Mouse (Mus musculus) midbrain, embryonic 13.5 days (tissue): Measurements from ENCODE around the gene Smg7. TPM values are rescaled to one million over a fixed set of nuclear protein-coding genes. Genes with fewer than 3 reads are reported as not detected.

Experiments
- ATAC-seq: fragments of 200-750 bp; cut with Nextera tagmentation; 2 replicates; pipeline ENCODE4 v1.8.0; 2017; ENCODE audit warnings: mild to moderate bottlenecking, moderate TSS enrichment, moderate library complexity
- H3K27ac ChIP-seq: fragments of 300-500 bp; sonication (generic); 2 replicates; pipeline ENCODE4 v1.5.1; 2015; ENCODE audit warnings: inconsistent platforms, mild to moderate bottlenecking, moderate library complexity
- H3K27me3 ChIP-seq: fragments of 300-500 bp; sonication (generic); 2 replicates; pipeline ENCODE4 v1.6.1; 2015; ENCODE audit warnings: mild to moderate bottlenecking, inconsistent platforms
- H3K36me3 ChIP-seq: fragments of 300-500 bp; sonication (generic); 2 replicates; pipeline ENCODE4 v1.6.1; 2015; ENCODE audit warnings: mild to moderate bottlenecking, inconsistent platforms
- H3K4me1 ChIP-seq: fragments of 300-500 bp; sonication (generic); replicated peaks from 2 replicates; pipeline ENCODE4 v1.6.1; 2015; ENCODE audit warnings: inconsistent platforms
- H3K4me2 ChIP-seq: fragments of 300-500 bp; sonication (generic); replicated peaks from 2 replicates; pipeline ENCODE4 v1.6.1; 2015; ENCODE audit warnings: moderate library complexity, mild to moderate bottlenecking, inconsistent platforms
- H3K4me3 ChIP-seq: fragments of 300-500 bp; sonication (generic); replicated peaks from 2 replicates; pipeline ENCODE4 v1.5.1; 2015; ENCODE audit warnings: mild to moderate bottlenecking, inconsistent platforms
- H3K9ac ChIP-seq: fragments of 300-500 bp; sonication (generic); replicated peaks from 2 replicates; pipeline ENCODE4 v1.6.1; 2015; ENCODE audit warnings: mild to moderate bottlenecking, inconsistent platforms
- H3K9me3 ChIP-seq: fragments of 300-500 bp; sonication (generic); 2 replicates; pipeline ENCODE4 v1.6.1; 2016; ENCODE audit warnings: mild to moderate bottlenecking, inconsistent platforms
- WGBS: fragments of 180-500 bp; shearing (Covaris S2); methylation state at CpG from one replicate; pipeline ENCODE4 v1.1.7; 2015; 5-methylcytosine and 5-hydroxymethylcytosine counted together
- polyA plus RNA-seq: library from polyadenylated mRNA; unstranded; fragments of >200 nt; fragmentation: Nextera tagmentation; extraction: Ambion mirVana; gene quantifications from 2 replicates; pipeline ENCODE4 v1.2.1, GENCODE M21; 2015

The Smg7 gene
- polyA plus RNA-seq, result 36.5 and 36.9 TPM in 2 replicates

GRCm38 (mm10) chr1:152901765-152902664 is at the start of gene Smg7:
TSS of gene Smg7 (minus strand) at chr1:152902646.
- under 1% methylated on average over 69 of the region's 93 CpGs for WGBS
- H3K27ac ChIP-seq, result peak within 1 kb of the TSS; percentile 99
- peaks cover 20% of the 10 kb centered on the region for H3K4me1 ChIP-seq
- peak within 1 kb of the TSS; percentile 89 for H3K4me3 ChIP-seq
- no peaks in the 10 kb centered on the region for H3K27me3 ChIP-seq
- ATAC-seq, result peak; percentile 62
- H3K36me3 ChIP-seq, result no peaks in the 10 kb centered on the region
- peak within 1 kb of the TSS; percentile 87 for H3K4me2 ChIP-seq
- H3K9ac ChIP-seq, result peak within 1 kb of the TSS; percentile 91
- no peaks in the 10 kb centered on the region for H3K9me3 ChIP-seq

- H3K27me3 ChIP-seq, result no peaks in the 10 kb centered on the region; the same call in 1 of the 2 replicates
- 55% methylated on average over 4 of the region's 4 CpGs for WGBS
- H3K36me3 ChIP-seq, result no peaks in the 10 kb centered on the region
- H3K4me3 ChIP-seq, result no peak overlapping the region
- no peaks in the 10 kb centered on the region for H3K9me3 ChIP-seq
- H3K27ac ChIP-seq, result no peak overlapping the region
- no peak for ATAC-seq
- H3K4me2 ChIP-seq, result no peak overlapping the region
- no peak overlapping the region for H3K9ac ChIP-seq
- no peaks in the 10 kb centered on the region for H3K4me1 ChIP-seq
These were observed 40.5 kb upstream of the Smg7 start for GRCm38 (mm10) chr1:152942977-152943376.

GRCm38 (mm10) chr1:152936365-152936764 is 33.9 kb upstream of the Smg7 start:
- H3K27ac ChIP-seq, result no peak overlapping the region
- H3K27me3 ChIP-seq, result no peaks in the 10 kb centered on the region; the same call in 1 of the 2 replicates
- H3K9me3 ChIP-seq, result no peaks in the 10 kb centered on the region
- H3K4me2 ChIP-seq, result no peak overlapping the region
- no peak overlapping the region for H3K9ac ChIP-seq
- no peak for ATAC-seq
- no peaks in the 10 kb centered on the region for H3K36me3 ChIP-seq
- 79% methylated on average over 5 of the region's 5 CpGs for WGBS
- no peak overlapping the region for H3K4me3 ChIP-seq
- no peaks in the 10 kb centered on the region for H3K4me1 ChIP-seq

- Histone ChIP-seq H3K4me2 (no peak overlapping the region), H3K36me3 (no peaks in the 10 kb centered on the region), H3K4me1 (no peaks in the 10 kb centered on the region), H3K27ac (no peak overlapping the region), H3K27me3 (no peaks in the 10 kb centered on the region; the same call in 1 of the 2 replicates), H3K9me3 (no peaks in the 10 kb centered on the region), H3K9ac (no peak overlapping the region), H3K4me3 (no peak overlapping the region)
- 46% methylated on average over 6 of the region's 6 CpGs for WGBS
- no peak for ATAC-seq
These were observed 33.0 kb upstream of the Smg7 start for GRCm38 (mm10) chr1:152935476-152935875.

GRCm38 (mm10) chr1:152933962-152934361 is 31.5 kb upstream of the Smg7 start:
- Histone ChIP-seq H3K9me3 (no peaks in the 10 kb centered on the region), H3K36me3 (no peaks in the 10 kb centered on the region), H3K27ac (no peak overlapping the region), H3K9ac (no peak overlapping the region), H3K4me1 (no peaks in the 10 kb centered on the region), H3K4me3 (no peak overlapping the region), H3K27me3 (no peaks in the 10 kb centered on the region; the same call in 1 of the 2 replicates), H3K4me2 (no peak overlapping the region)
- WGBS, result 61% methylated on average over 11 of the region's 11 CpGs
- ATAC-seq, result no peak

- no peaks in the 10 kb centered on the region for H3K27me3 ChIP-seq
- WGBS, result 92% methylated on average over 3 of the region's 3 CpGs
- no peak overlapping the region for H3K27ac ChIP-seq
- H3K4me2 ChIP-seq, result no peak overlapping the region
- ATAC-seq, result no peak
- no peaks in the 10 kb centered on the region for H3K9me3 ChIP-seq
- no peak overlapping the region for H3K9ac ChIP-seq
- no peaks in the 10 kb centered on the region for H3K4me1 ChIP-seq
- no peaks in the 10 kb centered on the region for H3K36me3 ChIP-seq
- no peak overlapping the region for H3K4me3 ChIP-seq
These were observed 19.3 kb upstream of the Smg7 start for GRCm38 (mm10) chr1:152921786-152922185.

- Histone ChIP-seq H3K4me1 (no peaks in the 10 kb centered on the region), H3K9me3 (no peaks in the 10 kb centered on the region), H3K27ac (no peak overlapping the region), H3K4me3 (no peak overlapping the region), H3K27me3 (no peaks in the 10 kb centered on the region), H3K36me3 (no peaks in the 10 kb centered on the region), H3K4me2 (no peak overlapping the region), H3K9ac (no peak overlapping the region)
- 80% methylated on average over 4 of the region's 4 CpGs for WGBS
- ATAC-seq, result no peak
These were observed 15.2 kb upstream of the Smg7 start for GRCm38 (mm10) chr1:152917626-152918025.

- WGBS, result 91% methylated on average over 5 of the region's 5 CpGs
- H3K36me3 ChIP-seq, result no peaks in the 10 kb centered on the region
- H3K27ac ChIP-seq, result no peak overlapping the region
- no peaks in the 10 kb centered on the region for H3K27me3 ChIP-seq
- H3K9ac ChIP-seq, result no peak overlapping the region
- no peaks in the 10 kb centered on the region for H3K4me1 ChIP-seq
- H3K9me3 ChIP-seq, result no peaks in the 10 kb centered on the region
- no peak for ATAC-seq
- H3K4me3 ChIP-seq, result no peak overlapping the region
- no peak overlapping the region for H3K4me2 ChIP-seq
These were observed 14.5 kb upstream of the Smg7 start for GRCm38 (mm10) chr1:152916936-152917335.

GRCm38 (mm10) chr1:152915766-152916165 is 13.3 kb upstream of the Smg7 start:
- Histone ChIP-seq H3K27me3 (no peaks in the 10 kb centered on the region), H3K9ac (no peak overlapping the region), H3K9me3 (no peaks in the 10 kb centered on the region), H3K4me1 (no peaks in the 10 kb centered on the region), H3K4me3 (no peak overlapping the region), H3K36me3 (no peaks in the 10 kb centered on the region), H3K4me2 (no peak overlapping the region), H3K27ac (no peak overlapping the region)
- no peak for ATAC-seq
- WGBS, result 16% methylated on average over 5 of the region's 5 CpGs

- ATAC-seq, result no peak
- no peaks in the 10 kb centered on the region for H3K4me1 ChIP-seq
- H3K9me3 ChIP-seq, result no peaks in the 10 kb centered on the region
- no peaks in the 10 kb centered on the region for H3K27me3 ChIP-seq
- WGBS, result 83% methylated on average over 6 of the region's 6 CpGs
- no peak overlapping the region for H3K4me3 ChIP-seq
- no peaks in the 10 kb centered on the region for H3K36me3 ChIP-seq
- H3K9ac ChIP-seq, result no peak overlapping the region
- H3K27ac ChIP-seq, result no peak overlapping the region
- H3K4me2 ChIP-seq, result no peak overlapping the region
These were observed 11.3 kb upstream of the Smg7 start for GRCm38 (mm10) chr1:152913483-152914460.

GRCm38 (mm10) chr1:152904469-152904868 is 2.0 kb upstream of the Smg7 start:
- H3K4me3 ChIP-seq, result peak overlapping the region; percentile 37
- ATAC-seq, result peak; percentile 32; the same call in 1 of the 2 replicates
- H3K27me3 ChIP-seq, result no peaks in the 10 kb centered on the region
- H3K9ac ChIP-seq, result peak overlapping the region; percentile 28; the same call in 1 of the 2 replicates
- H3K4me2 ChIP-seq, result peak overlapping the region; percentile 87
- peak overlapping the region; percentile 76 for H3K27ac ChIP-seq
- no peaks in the 10 kb centered on the region for H3K36me3 ChIP-seq
- under 1% methylated on average over 14 of the region's 14 CpGs for WGBS
- no peaks in the 10 kb centered on the region for H3K9me3 ChIP-seq
- peaks cover 16% of the 10 kb centered on the region for H3K4me1 ChIP-seq
